Mouse (Mus musculus): ENCODE measurements at regions not wholly inside any gene's neighbourhood (a gene's known extent, or its start where the extent isn't known, plus 50 kb on each side); places are given as distances from the start of the nearest gene placed in this dataset.

DNA sequence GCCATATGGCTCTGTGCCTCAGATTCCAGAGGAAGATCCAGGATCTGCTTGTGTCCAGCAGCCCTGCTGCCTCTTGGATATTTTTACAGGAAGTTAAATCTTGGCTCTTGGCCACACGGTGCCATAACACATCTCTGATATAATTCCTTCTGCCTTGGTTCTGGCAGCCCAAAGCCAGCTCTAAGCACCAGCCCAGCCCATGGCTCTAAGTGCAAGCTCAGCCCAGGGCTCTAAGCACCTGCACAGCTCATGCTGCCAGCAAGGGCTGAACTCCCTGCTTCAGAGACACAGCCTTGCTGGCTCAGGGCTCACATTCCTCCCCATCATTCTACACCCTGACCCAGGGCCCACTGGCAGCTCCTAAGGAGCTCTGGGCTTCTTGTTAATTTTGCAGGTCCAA lies 415.3 kb downstream of the Plekhb2 start:
- TF ChIP-seq CTCF (IDR thresholded peaks at IDR 0.05; ENCODE audit: low read depth) (no peak), EP300 (IDR thresholded peaks at IDR 0.05; ENCODE audit: low read depth) (no peak)

All from heart, postnatal 0 days (tissue).